Mouse (Mus musculus): ENCODE results near the gene Mpz. TPM values are rescaled to one million over a fixed set of nuclear protein-coding genes. Genes with fewer than 3 reads are reported as not detected.

Mpz gene
- polyA plus RNA-seq, 1 experiment from 2014 or later: 0.22 TPM

GRCm38 (mm10) chr1:171171138-171171537 is 20.6 kb downstream of the Mpz start:
- no peak overlapping the region for H3K27ac ChIP-seq
- H3K9ac ChIP-seq: no peak overlapping the region
- H3K4me1 ChIP-seq: no peaks in the 10 kb centered on the region
- no peak overlapping the region for H3K4me2 ChIP-seq
- H3K36me3 ChIP-seq (ENCODE audit: poor library complexity, severe bottlenecking): no peaks in the 10 kb centered on the region
- H3K4me3 ChIP-seq: no peak overlapping the region
- WGBS: 67% methylated on average over 3 of the region's 3 CpGs
- no peaks in the 10 kb centered on the region for H3K27me3 ChIP-seq
- ATAC-seq: no peak
- no peaks in the 10 kb centered on the region for H3K9me3 ChIP-seq (replicated peaks)

GRCm38 (mm10) chr1:171172779-171173178 is 22.3 kb downstream of the Mpz start:
- 96% methylated on average over 8 of the region's 8 CpGs for WGBS
- Histone ChIP-seq H3K27me3 (no peaks in the 10 kb centered on the region), H3K4me3 (no peak overlapping the region)

GRCm38 (mm10) chr1:171179487-171180171 is 29.1 kb downstream of the Mpz start:
- Histone ChIP-seq H3K27ac (no peak overlapping the region), H3K4me3 (no peak overlapping the region), H3K27me3 (no peaks in the 10 kb centered on the region), H3K4me2 (no peak overlapping the region), H3K36me3 (ENCODE audit: poor library complexity, severe bottlenecking) (no peaks in the 10 kb centered on the region), H3K4me1 (no peaks in the 10 kb centered on the region), H3K9ac (no peak overlapping the region), H3K9me3 (replicated peaks) (no peaks in the 10 kb centered on the region)
- no peak for ATAC-seq
- 83% methylated on average over 5 of the region's 5 CpGs for WGBS

More at GRCm38 (mm10) chr1:171172779-171173178, 22.3 kb downstream of the Mpz start:
- Histone ChIP-seq H3K9ac (no peak overlapping the region), H3K27ac (no peak overlapping the region), H3K36me3 (ENCODE audit: poor library complexity, severe bottlenecking) (no peaks in the 10 kb centered on the region), H3K4me1 (no peaks in the 10 kb centered on the region), H3K9me3 (replicated peaks) (no peaks in the 10 kb centered on the region), H3K4me2 (no peak overlapping the region)
- no peak for ATAC-seq

- 78% methylated on average over 3 of the region's 3 CpGs for WGBS
- Histone ChIP-seq H3K4me3 (no peak overlapping the region), H3K36me3 (ENCODE audit: poor library complexity, severe bottlenecking) (no peaks in the 10 kb centered on the region), H3K4me2 (no peak overlapping the region), H3K4me1 (peaks cover 3% of the 10 kb centered on the region), H3K9me3 (replicated peaks) (no peaks in the 10 kb centered on the region), H3K27ac (no peak overlapping the region), H3K9ac (no peak overlapping the region), H3K27me3 (no peaks in the 10 kb centered on the region)
- no peak for ATAC-seq
These were observed 32.5 kb downstream of the Mpz start for GRCm38 (mm10) chr1:171183025-171183424.

- no peaks in the 10 kb centered on the region for H3K36me3 ChIP-seq (ENCODE audit: poor library complexity, severe bottlenecking)
- no peak overlapping the region for H3K27ac ChIP-seq
- peaks cover 8% of the 10 kb centered on the region for H3K4me1 ChIP-seq
- H3K4me2 ChIP-seq: no peak overlapping the region
- H3K9me3 ChIP-seq (replicated peaks): no peaks in the 10 kb centered on the region
- no peak overlapping the region for H3K9ac ChIP-seq
- H3K4me3 ChIP-seq: no peak overlapping the region
- no peaks in the 10 kb centered on the region for H3K27me3 ChIP-seq
- WGBS: 73% methylated on average over 3 of the region's 3 CpGs
- no peak for ATAC-seq
These were observed 33.1 kb downstream of the Mpz start for GRCm38 (mm10) chr1:171183620-171184019.

- Histone ChIP-seq H3K27ac (no peak overlapping the region), H3K4me2 (no peak overlapping the region), H3K9me3 (replicated peaks) (no peaks in the 10 kb centered on the region), H3K4me1 (peaks cover 14% of the 10 kb centered on the region), H3K27me3 (0 out of 2 replicates have a peak, but pooled peaks cover 3% of the 10 kb centered on the region), H3K36me3 (ENCODE audit: poor library complexity, severe bottlenecking) (no peaks in the 10 kb centered on the region), H3K4me3 (no peak overlapping the region), H3K9ac (no peak overlapping the region)
- 87% methylated on average over 7 of the region's 7 CpGs for whole genome bisulfite sequencing
- no peak for ATAC-seq
These were observed 33.8 kb downstream of the Mpz start for GRCm38 (mm10) chr1:171184314-171184713.

GRCm38 (mm10) chr1:171185655-171186054 is 35.1 kb downstream of the Mpz start:
- peaks cover 20% of the 10 kb centered on the region for H3K4me1 ChIP-seq
- H3K4me3 ChIP-seq: no peak overlapping the region
- no peak overlapping the region for H3K27ac ChIP-seq
- no peak for ATAC-seq
- H3K4me2 ChIP-seq: no peak overlapping the region
- no peaks in the 10 kb centered on the region for H3K9me3 ChIP-seq (replicated peaks)
- peaks cover 10% of the 10 kb centered on the region for H3K27me3 ChIP-seq
- H3K9ac ChIP-seq: no peak overlapping the region
- WGBS: 66% methylated on average over 8 of the region's 8 CpGs
- H3K36me3 ChIP-seq (ENCODE audit: poor library complexity, severe bottlenecking): no peaks in the 10 kb centered on the region

- Histone ChIP-seq H3K4me3 (no peak overlapping the region), H3K9ac (no peak overlapping the region), H3K9me3 (replicated peaks) (no peaks in the 10 kb centered on the region), H3K4me2 (no peak overlapping the region), H3K27ac (no peak overlapping the region), H3K36me3 (ENCODE audit: poor library complexity, severe bottlenecking) (no peaks in the 10 kb centered on the region), H3K4me1 (peaks cover 25% of the 10 kb centered on the region), H3K27me3 (peaks cover 34% of the 10 kb centered on the region)
- ATAC-seq: no peak
- WGBS: 30% methylated on average over 13 of the region's 13 CpGs
These were observed 37.6 kb downstream of the Mpz start for GRCm38 (mm10) chr1:171187851-171188700.

GRCm38 (mm10) chr1:171189046-171189445 is 38.5 kb downstream of the Mpz start:
- ATAC-seq: no peak
- H3K9me3 ChIP-seq (replicated peaks): no peaks in the 10 kb centered on the region
- no peak overlapping the region for H3K4me2 ChIP-seq
- H3K27ac ChIP-seq: no peak overlapping the region; the same call in 1 of the 2 replicates
- no peaks in the 10 kb centered on the region for H3K36me3 ChIP-seq (ENCODE audit: poor library complexity, severe bottlenecking)
- H3K27me3 ChIP-seq: peaks cover 44% of the 10 kb centered on the region
- H3K4me1 ChIP-seq: peaks cover 35% of the 10 kb centered on the region
- 10% methylated on average over 8 of the region's 8 CpGs for WGBS
- H3K4me3 ChIP-seq: no peak overlapping the region
- H3K9ac ChIP-seq: no peak overlapping the region; the same call in 1 of the 2 replicates

- Histone ChIP-seq H3K4me2 (no peak overlapping the region), H3K4me3 (no peak overlapping the region), H3K27me3 (peaks cover 49% of the 10 kb centered on the region), H3K4me1 (peaks cover 35% of the 10 kb centered on the region), H3K9ac (no peak overlapping the region), H3K27ac (no peak overlapping the region; the same call in none of the 2 replicates), H3K9me3 (replicated peaks) (no peaks in the 10 kb centered on the region), H3K36me3 (ENCODE audit: poor library complexity, severe bottlenecking) (no peaks in the 10 kb centered on the region)
- WGBS: 18% methylated on average over 14 of the region's 14 CpGs
- ATAC-seq: peak; percentile 52; the same call in 1 of the 2 replicates
These were observed 39.1 kb downstream of the Mpz start for GRCm38 (mm10) chr1:171189476-171190114.

- ATAC-seq: no peak
- Histone ChIP-seq H3K27me3 (peaks cover 61% of the 10 kb centered on the region), H3K9ac (no peak overlapping the region), H3K4me3 (no peak overlapping the region), H3K4me2 (no peak overlapping the region), H3K4me1 (peaks cover 42% of the 10 kb centered on the region), H3K36me3 (ENCODE audit: poor library complexity, severe bottlenecking) (no peaks in the 10 kb centered on the region), H3K9me3 (replicated peaks) (no peaks in the 10 kb centered on the region), H3K27ac (no peak overlapping the region)
- WGBS: 96% methylated on average over 9 of the region's 9 CpGs
These were observed 40.3 kb downstream of the Mpz start for GRCm38 (mm10) chr1:171190832-171191231.

GRCm38 (mm10) chr1:171192283-171192682 is 41.8 kb downstream of the Mpz start:
- no peaks in the 10 kb centered on the region for H3K9me3 ChIP-seq (replicated peaks)
- peaks cover 47% of the 10 kb centered on the region for H3K4me1 ChIP-seq
- peaks cover 76% of the 10 kb centered on the region for H3K27me3 ChIP-seq
- WGBS: 47% methylated on average over 10 of the region's 10 CpGs
- H3K27ac ChIP-seq: no peak overlapping the region
- no peak overlapping the region for H3K4me3 ChIP-seq
- no peak overlapping the region for H3K9ac ChIP-seq
- H3K36me3 ChIP-seq (ENCODE audit: poor library complexity, severe bottlenecking): no peaks in the 10 kb centered on the region
- no peak for ATAC-seq
- H3K4me2 ChIP-seq: no peak overlapping the region
